Mouse (Mus musculus) left cerebral cortex, postnatal 25 days (tissue): ENCODE measurements around the gene Hist2h2aa2. TPM values are rescaled to one million over a fixed set of nuclear protein-coding genes. Genes with fewer than 3 reads are reported as not detected.
"Not testable (repeated sequence)": the region's sequence is repeated elsewhere in the genome, so short reads cannot be mapped to it uniquely, and the experiment has no call there.

ENCODE experiments used
- DNase-seq, 2 experiments: peaks; one replicate each; pipeline ENCODE4 v3.0.0; 2022; ENCODE audit warnings: low spot score in 2 of 2, mixed read lengths in 1 of 2
- intact Hi-C: fragments of 180-260 bp; cut with DNase I; formaldehyde crosslinking; loops from one replicate; pipeline ENCODE4 v1.15.1; 2025
- total RNA-seq, 2 experiments: library from RNA; stranded (reverse); gene quantifications; 2 replicates each; pipeline ENCODE4 v1.2.3; 2021

Gene Hist2h2aa2
- total RNA-seq, 2 experiments from 2014 or later, result 158 to 179 TPM

GRCm38 (mm10) chr3:96262979-96263550 lies 23.0 kb upstream of the Hist2h2aa2 start, which contains the start of gene Hist2h4:
Hist2h4 (minus strand) TSS chr3:96263311.
- intact Hi-C loops, result loop anchor here (2.0 kb wide), 1 partner anchor 42 kb away; the partner anchor contains the start of genes Hist2h2ac and Hist2h2be

GRCm38 (mm10) chr3:96262216-96262875 lies 22.3 kb upstream of the Hist2h2aa2 start:
- intact Hi-C loops, result loop anchor here (2.0 kb wide), 1 partner anchor 42 kb away; the partner anchor contains the start of genes Hist2h2ac and Hist2h2be
- peak; percentile 83 to 96 for DNase-seq

More at GRCm38 (mm10) chr3:96262979-96263550, 23.0 kb upstream of the Hist2h2aa2 start, which contains the start of gene Hist2h4:
- peak; percentile 97 to 99 for DNase-seq

GRCm38 (mm10) chr3:96261623-96262022 lies 21.5 kb upstream of the Hist2h2aa2 start:
- intact Hi-C loops, result loop anchor here (2.0 kb wide), 1 partner anchor 41 kb away; the partner anchor contains the start of genes Hist2h2ac and Hist2h2be
- no peak for DNase-seq

- intact Hi-C loops, result no loop called here
- DNase-seq, result no peak
Measured at GRCm38 (mm10) chr3:96260220-96260619, 20.1 kb upstream of the Hist2h2aa2 start.

GRCm38 (mm10) chr3:96257190-96257589 lies 17.1 kb upstream of the Hist2h2aa2 start:
- intact Hi-C loops, result no loop called here
- no peak for DNase-seq

- intact Hi-C loops, result no loop called here
- DNase-seq, result no peak
Measured at GRCm38 (mm10) chr3:96255926-96256593, 16.0 kb upstream of the Hist2h2aa2 start.

GRCm38 (mm10) chr3:96254683-96255355 lies 14.7 kb upstream of the Hist2h2aa2 start:
- intact Hi-C loops, result no loop called here
- DNase-seq, result no peak

- DNase-seq, result no peak
- intact Hi-C loops, result no loop called here
Measured at GRCm38 (mm10) chr3:96251787-96252186, 11.7 kb upstream of the Hist2h2aa2 start.

- DNase-seq, result no peak
- intact Hi-C loops, result no loop called here
Measured at GRCm38 (mm10) chr3:96250890-96251289, 10.8 kb upstream of the Hist2h2aa2 start.

GRCm38 (mm10) chr3:96249034-96249345 lies 8.9 kb upstream of the Hist2h2aa2 start:
- DNase-seq, result no peak
- intact Hi-C loops, result no loop called here

- intact Hi-C loops, result no loop called here
- DNase-seq, result no peak
Measured at GRCm38 (mm10) chr3:96248141-96249033, 8.3 kb upstream of the Hist2h2aa2 start.

- DNase-seq, result no peak
- intact Hi-C loops, result no loop called here
Measured at GRCm38 (mm10) chr3:96247356-96248140, 7.5 kb upstream of the Hist2h2aa2 start.

- intact Hi-C loops, DNase-seq: not testable (repeated sequence)
Measured at GRCm38 (mm10) chr3:96246427-96246856, 6.4 kb upstream of the Hist2h2aa2 start, which contains the start of gene Hist2h3c1. Hist2h3c1 (plus strand) TSS chr3:96246685.

- DNase-seq, intact Hi-C loops: not testable (repeated sequence)
Measured at GRCm38 (mm10) chr3:96246018-96246417, 5.9 kb upstream of the Hist2h2aa2 start.

GRCm38 (mm10) chr3:96245003-96245886 lies 5.2 kb upstream of the Hist2h2aa2 start, which contains the start of gene Hist2h2aa1:
Hist2h2aa1 (plus strand) TSS chr3:96245497.
- intact Hi-C loops, result not testable (repeated sequence)
- DNase-seq, result peak; percentile 89 to 90

- intact Hi-C loops, result no loop called here
- no peak for DNase-seq
Measured at GRCm38 (mm10) chr3:96243921-96244572, 4.0 kb upstream of the Hist2h2aa2 start.

GRCm38 (mm10) chr3:96240799-96241197 lies 722 bp upstream of the Hist2h2aa2 start:
- DNase-seq, result no peak
- intact Hi-C loops, result no loop called here
